Mouse (Mus musculus): ENCODE measurements at regions not wholly inside any gene's neighbourhood (a gene's known extent, or its start where the extent isn't known, plus 50 kb on each side); places are given as distances from the start of the nearest gene placed in this dataset.

DNA sequence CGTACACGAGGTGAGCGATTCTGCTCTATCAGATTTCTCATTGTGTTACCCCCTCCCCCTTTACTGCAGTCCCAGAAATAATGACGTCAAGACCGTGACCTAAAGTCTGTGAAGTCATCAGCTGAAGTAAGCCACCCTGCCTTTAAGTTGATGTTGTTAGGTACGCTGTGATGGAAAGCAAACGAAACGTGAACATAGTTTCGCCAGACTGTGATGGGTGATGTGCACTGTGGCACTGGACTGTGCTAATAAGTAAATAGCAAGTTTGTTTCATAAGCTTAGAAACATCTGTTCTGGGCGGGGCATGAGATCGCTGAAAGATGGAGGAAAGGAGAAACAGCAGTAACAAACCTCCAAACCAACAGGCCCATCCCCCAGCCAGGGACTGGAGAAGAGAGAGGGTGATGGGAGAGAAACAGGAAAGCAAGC lies 64.0 kb upstream of the Rap1b start:
- in situ Hi-C loops (cut with MboI; ENCODE audit: low pct_ligation_motif_present, low pct_unique_long_range_greater_than_20kb, low sequenced_read_pairs), result no loop called here
- peaks cover 5% of the 10 kb centered on the region for H3K9me3 ChIP-seq (replicated peaks; ENCODE audit: low read length)
- peak overlapping the region; percentile 97 for H3K27ac ChIP-seq (ENCODE audit: insufficient read depth, low read depth)

DNA sequence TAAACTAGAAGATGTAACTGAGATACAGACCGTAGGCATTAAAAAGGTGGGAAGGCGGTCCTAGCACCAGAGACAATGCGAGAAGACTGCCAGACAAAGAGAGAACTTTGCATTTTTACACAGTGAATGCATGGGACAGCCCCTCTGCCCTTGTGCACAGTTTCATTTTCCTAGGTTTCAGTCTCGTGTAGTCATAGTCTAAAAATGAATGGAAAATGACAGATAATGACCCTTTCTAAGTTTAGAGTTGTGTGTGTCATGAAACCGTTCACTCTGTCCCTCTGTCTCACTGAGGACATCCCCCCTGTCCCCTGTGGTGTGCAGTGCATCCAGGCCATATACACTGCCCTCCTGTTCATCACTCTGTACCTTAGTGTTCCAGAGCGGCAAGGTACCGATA lies 64.6 kb upstream of the Rap1b start:
- Histone ChIP-seq H3K9ac (ENCODE audit: insufficient read depth, low read depth) (peak overlapping the region; percentile 47; the same call in 1 of the 2 replicates), H3K9me3 (replicated peaks; ENCODE audit: low read length) (peaks cover 5% of the 10 kb centered on the region), H3K4me2 (ENCODE audit: insufficient read depth, low read depth, poor library complexity, severe bottlenecking) (peak overlapping the region; percentile 53), H3K4me1 (ENCODE audit: control insufficient read depth in 1 of 2, insufficient read depth in 2 of 2) (peaks cover 12 to 42% of the 10 kb centered on the region in 2 experiments), H3K4me3 (replicated peaks in 1 of 3; ENCODE audit: low read depth in 2 of 3, low read length in 2 of 3, poor library complexity in 1 of 3) (peak overlapping the region in 1 of 3 experiments; percentile 48), H3K36me3 (replicated peaks in 1 of 2; ENCODE audit: control insufficient read depth in 1 of 2, insufficient read depth in 1 of 2, low read length in 1 of 2) (no peaks in the 10 kb centered on the region), H3K27ac (ENCODE audit: insufficient read depth, low read depth) (peak overlapping the region; percentile 97), H3K79me2 (replicated peaks; ENCODE audit: control insufficient read depth, extremely low read depth, insufficient read depth, poor library complexity, severe bottlenecking) (no peaks in the 10 kb centered on the region), H3K27me3 (replicated peaks) (no peaks in the 10 kb centered on the region)
- dilution Hi-C loops (cut with MboI; ENCODE audit: extremely low pct_ligation_motif_present, extremely low pct_unique_long_range_greater_than_20kb, low sequenced_read_pairs), result no loop called here
- DNase-seq (ENCODE audit: extremely low read depth), result peak; percentile 94
- in situ Hi-C loops (cut with MboI; ENCODE audit: low pct_ligation_motif_present, low pct_unique_long_range_greater_than_20kb, low sequenced_read_pairs), result no loop called here
- TF ChIP-seq CTCF (conservative IDR thresholded peaks at IDR 0.05 in 1 of 2, IDR thresholded peaks at IDR 0.05 in 1 of 2; ENCODE audit: low read depth in 2 of 2, low read length in 2 of 2) (no peak), RCOR1 (conservative IDR thresholded peaks at IDR 0.05; ENCODE audit: low read depth, low read length) (peak; percentile 95), USF1 (IDR thresholded peaks at IDR 0.05; ENCODE audit: low read depth, low read length) (no peak), CHD2 (IDR thresholded peaks at IDR 0.05; ENCODE audit: low read length) (peak; percentile 58; the same call in 1 of the 2 replicates), KAT2A (IDR thresholded peaks at IDR 0.05; ENCODE audit: insufficient replicate concordance, low read length) (no peak), IRF4 (IDR thresholded peaks at IDR 0.05; ENCODE audit: low read depth, low read length) (peak; percentile 99), TCF12 (IDR thresholded peaks at IDR 0.05; ENCODE audit: low read depth, low read length) (peak; percentile 95), PAX5 (IDR thresholded peaks at IDR 0.05; ENCODE audit: low read length) (no peak), ETS1 (conservative IDR thresholded peaks at IDR 0.05; ENCODE audit: low read depth, low read length) (peak; percentile 99), POLR2A (IDR thresholded peaks at IDR 0.05; ENCODE audit: low read depth, low read length) (no peak), UBTF (IDR thresholded peaks at IDR 0.05; ENCODE audit: low read depth, low read length) (no peak), GABPA (IDR thresholded peaks at IDR 0.05; ENCODE audit: insufficient replicate concordance, low read depth, low read length) (no peak), MXI1 (IDR thresholded peaks at IDR 0.05; ENCODE audit: low read depth, low read length) (no peak), SMC3 (IDR thresholded peaks at IDR 0.05; ENCODE audit: low read depth, low read length) (peak; percentile 44), BHLHE40 (IDR thresholded peaks at IDR 0.05; ENCODE audit: low read depth, low read length) (peak; percentile 99), NRF1 (IDR thresholded peaks at IDR 0.05; ENCODE audit: low read depth, low read length) (no peak), E2F4 (IDR thresholded peaks at IDR 0.05; ENCODE audit: insufficient replicate concordance, low read depth, low read length) (no peak; the same call in 1 of the 2 replicates), MYC (IDR thresholded peaks at IDR 0.05; ENCODE audit: low read depth, low read length) (peak; percentile 93), MAX (IDR thresholded peaks at IDR 0.05; ENCODE audit: low read length) (no peak)

More for the DNA sequence above, 64.0 kb upstream of the Rap1b start:
- Histone ChIP-seq H3K4me3 (replicated peaks in 1 of 3; ENCODE audit: low read depth in 2 of 3, low read length in 2 of 3, poor library complexity in 1 of 3) (peak overlapping the region; percentile 24 to 48 (median 48)), H3K9ac (ENCODE audit: insufficient read depth, low read depth) (peak overlapping the region; percentile 47; the same call in 1 of the 2 replicates), H3K79me2 (replicated peaks; ENCODE audit: control insufficient read depth, extremely low read depth, insufficient read depth, poor library complexity, severe bottlenecking) (no peaks in the 10 kb centered on the region), H3K36me3 (replicated peaks in 1 of 2; ENCODE audit: control insufficient read depth in 1 of 2, insufficient read depth in 1 of 2, low read length in 1 of 2) (no peaks in the 10 kb centered on the region), H3K4me2 (ENCODE audit: insufficient read depth, low read depth, poor library complexity, severe bottlenecking) (peak overlapping the region; percentile 53), H3K4me1 (ENCODE audit: control insufficient read depth in 1 of 2, insufficient read depth in 2 of 2) (peaks cover 12 to 36% of the 10 kb centered on the region in 2 experiments), H3K27me3 (replicated peaks) (no peaks in the 10 kb centered on the region)
- TF ChIP-seq SIN3A (IDR thresholded peaks at IDR 0.05; ENCODE audit: low read length), result peak; percentile 25; the same call in 1 of the 2 replicates
- TF ChIP-seq MAZ (IDR thresholded peaks at IDR 0.05; ENCODE audit: low read depth, low read length), result no peak
- 0 out of 2 replicates have a peak, but pooled peaks have one; percentile 16 for TF ChIP-seq MXI1 (IDR thresholded peaks at IDR 0.05; ENCODE audit: low read depth, low read length)
- no peak for TF ChIP-seq MAFK (IDR thresholded peaks at IDR 0.05; ENCODE audit: insufficient replicate concordance, low read length)
- no peak for TF ChIP-seq MYC (IDR thresholded peaks at IDR 0.05; ENCODE audit: low read depth, low read length)
- no peak for TF ChIP-seq MEF2A (IDR thresholded peaks at IDR 0.05; ENCODE audit: borderline replicate concordance, low read depth, low read length)
- peak; percentile 22; the same call in 1 of the 2 replicates for TF ChIP-seq JUN (IDR thresholded peaks at IDR 0.05; ENCODE audit: insufficient read depth, low read depth, low read length)
- TF ChIP-seq ZKSCAN1 (IDR thresholded peaks at IDR 0.05; ENCODE audit: borderline replicate concordance, low read depth, low read length), result no peak
- no peak for TF ChIP-seq PAX5 (IDR thresholded peaks at IDR 0.05; ENCODE audit: low read length)
- no peak for TF ChIP-seq TCF12 (IDR thresholded peaks at IDR 0.05; ENCODE audit: low read depth, low read length)
- TF ChIP-seq EP300 (IDR thresholded peaks at IDR 0.05; ENCODE audit: low read length), result no peak
- peak; percentile 60 for TF ChIP-seq ETS1 (conservative IDR thresholded peaks at IDR 0.05; ENCODE audit: low read depth, low read length)
- TF ChIP-seq CTCF (conservative IDR thresholded peaks at IDR 0.05 in 1 of 2, IDR thresholded peaks at IDR 0.05 in 1 of 2; ENCODE audit: low read depth in 2 of 2, low read length in 2 of 2), result no peak
- peak; percentile 7; the same call in 1 of the 2 replicates for TF ChIP-seq HCFC1 (IDR thresholded peaks at IDR 0.05; ENCODE audit: low read depth, low read length)
- peak; percentile 72 for TF ChIP-seq GABPA (IDR thresholded peaks at IDR 0.05; ENCODE audit: insufficient replicate concordance, low read depth, low read length)
- TF ChIP-seq ZMIZ1 (IDR thresholded peaks at IDR 0.05; ENCODE audit: low read depth, low read length), result peak; percentile 47; the same call in 1 of the 2 replicates
- TF ChIP-seq NRF1 (IDR thresholded peaks at IDR 0.05; ENCODE audit: low read depth, low read length), result no peak
- no peak for TF ChIP-seq KAT2A (IDR thresholded peaks at IDR 0.05; ENCODE audit: insufficient replicate concordance, low read length)
- peak; percentile 8 for TF ChIP-seq RAD21 (IDR thresholded peaks at IDR 0.05; ENCODE audit: low read depth, low read length)
- no peak for TF ChIP-seq CHD1 (IDR thresholded peaks at IDR 0.05; ENCODE audit: low read depth, low read length)
- TF ChIP-seq TBP (conservative IDR thresholded peaks at IDR 0.05; ENCODE audit: low read depth, low read length), result no peak
- no peak for TF ChIP-seq E2F4 (IDR thresholded peaks at IDR 0.05; ENCODE audit: insufficient replicate concordance, low read depth, low read length)
- no peak for TF ChIP-seq USF1 (IDR thresholded peaks at IDR 0.05; ENCODE audit: low read depth, low read length)
- TF ChIP-seq CHD2 (IDR thresholded peaks at IDR 0.05; ENCODE audit: low read length), result peak; percentile 95
- TF ChIP-seq POLR2A (IDR thresholded peaks at IDR 0.05; ENCODE audit: low read depth, low read length), result peak; percentile 48; the same call in 1 of the 2 replicates
- no peak for TF ChIP-seq UBTF (IDR thresholded peaks at IDR 0.05; ENCODE audit: low read depth, low read length)
- no peak for TF ChIP-seq POLR2AphosphoS2 (IDR thresholded peaks at IDR 0.05; ENCODE audit: low read depth, low read length)
- no peak for TF ChIP-seq NELFE (IDR thresholded peaks at IDR 0.05; ENCODE audit: low read depth, low read length)
- TF ChIP-seq JUND (conservative IDR thresholded peaks at IDR 0.05; ENCODE audit: low read depth, low read length), result peak; percentile 67; the same call in 1 of the 2 replicates
- TF ChIP-seq BHLHE40 (IDR thresholded peaks at IDR 0.05; ENCODE audit: low read depth, low read length), result peak; percentile 78
- no peak for TF ChIP-seq SMC3 (IDR thresholded peaks at IDR 0.05; ENCODE audit: low read depth, low read length)
- TF ChIP-seq USF2 (conservative IDR thresholded peaks at IDR 0.05; ENCODE audit: low read depth, low read length), result no peak
- TF ChIP-seq MAX (IDR thresholded peaks at IDR 0.05; ENCODE audit: low read length), result no peak; the same call in 1 of the 2 replicates
- TF ChIP-seq ELF1 (IDR thresholded peaks at IDR 0.05; ENCODE audit: low read depth, low read length), result peak; percentile 29; the same call in 1 of the 2 replicates
- TF ChIP-seq IRF4 (IDR thresholded peaks at IDR 0.05; ENCODE audit: low read depth, low read length), result no peak; the same call in 1 of the 2 replicates
- no peak; the same call in 1 of the 2 replicates for TF ChIP-seq RCOR1 (conservative IDR thresholded peaks at IDR 0.05; ENCODE audit: low read depth, low read length)
- no peak for TF ChIP-seq ZC3H11A (IDR thresholded peaks at IDR 0.05; ENCODE audit: low read depth, low read length)
- DNase-seq (ENCODE audit: extremely low read depth), result peak; percentile 95
- dilution Hi-C loops (cut with MboI; ENCODE audit: extremely low pct_ligation_motif_present, extremely low pct_unique_long_range_greater_than_20kb, low sequenced_read_pairs), result no loop called here

Measured in CH12.LX (cell line).